Mouse (Mus musculus): ENCODE data around the gene Bex1. TPM values are rescaled to one million over a fixed set of nuclear protein-coding genes. Genes with fewer than 3 reads are reported as not detected.
"Not testable (repeated sequence)": the region's sequence is repeated elsewhere in the genome, so short reads cannot be mapped to it uniquely, and the experiment has no call there.

The Bex1 gene
- not detected for polyA plus RNA-seq (2012; fragmentation: generic; extraction: Trizol)
- long read RNA-seq, experiment 1: 0 reads
- long read RNA-seq, experiment 2: 0 reads

GRCm38 (mm10) chrX:136214729-136215677, at the start of gene Bex1, which contains the start of gene Tceal7:
Gene Bex1, minus strand, starts transcription at chrX:136215513.
Gene Tceal7, plus strand, starts transcription at chrX:136214779.
- not testable (repeated sequence) for H3K79me2 ChIP-seq (ENCODE audit: control insufficient read depth, insufficient read depth); H3K4me3 ChIP-seq (ENCODE audit: insufficient read depth, poor library complexity, severe bottlenecking); H3K36me3 ChIP-seq (ENCODE audit: control insufficient read depth, insufficient read depth); H3ac ChIP-seq (ENCODE audit: control insufficient read depth, insufficient read length, low read depth); H3K27me3 ChIP-seq (ENCODE audit: control insufficient read depth, insufficient read depth, insufficient read length); H3K79me3 ChIP-seq (ENCODE audit: low read depth)

DNA sequence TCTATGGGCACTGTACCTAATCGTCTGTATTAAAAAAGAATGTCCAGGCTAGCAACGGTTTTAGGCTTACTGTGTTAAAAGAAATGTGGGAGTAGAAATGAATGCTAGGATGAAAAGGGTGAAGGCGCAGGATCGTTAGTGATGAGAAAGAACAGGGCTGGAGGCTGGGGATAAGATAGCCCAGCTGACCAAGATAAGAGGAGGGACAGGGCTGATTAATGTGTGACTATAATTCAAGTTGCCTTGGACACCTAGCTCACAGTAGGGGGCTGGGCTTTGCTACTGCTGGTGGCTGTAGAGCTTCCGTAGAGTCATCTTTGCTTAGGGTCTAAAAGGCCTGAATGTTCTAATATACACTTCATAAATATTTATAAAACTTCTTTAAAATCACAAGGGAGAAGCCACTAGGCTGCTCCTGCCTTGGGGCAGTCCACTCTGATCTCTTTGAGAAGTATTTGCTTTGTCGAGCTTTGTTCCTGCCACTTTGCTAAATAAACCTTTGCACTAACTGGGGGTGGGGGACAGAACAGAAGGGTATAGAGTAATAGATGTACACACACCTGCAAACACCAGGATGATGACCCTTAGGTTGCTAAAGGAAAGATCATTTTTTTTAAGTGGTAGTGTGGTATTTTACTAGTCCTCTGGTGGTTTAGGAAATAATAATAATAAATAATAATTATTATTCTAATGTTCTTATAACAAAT, 36.9 kb upstream of the Bex1 start:
- Histone ChIP-seq H3K4me3 (ENCODE audit: insufficient read depth, poor library complexity, severe bottlenecking) (no peak overlapping the region), H3K79me3 (ENCODE audit: low read depth) (no peaks in the 10 kb centered on the region), H3K36me3 (ENCODE audit: control insufficient read depth, insufficient read depth) (no peaks in the 10 kb centered on the region), H3K27me3 (ENCODE audit: control insufficient read depth, insufficient read depth, insufficient read length) (no peaks in the 10 kb centered on the region), H3ac (ENCODE audit: control insufficient read depth, insufficient read length, low read depth) (no peak overlapping the region), H3K79me2 (ENCODE audit: control insufficient read depth, insufficient read depth) (no peaks in the 10 kb centered on the region)
- TF ChIP-seq MYOG (IDR thresholded peaks at IDR 0.05; ENCODE audit: control insufficient read depth, extremely low read depth, insufficient read length) (no peak), CEBPB (IDR thresholded peaks at IDR 0.05; ENCODE audit: low read depth) (no peak), USF1 (IDR thresholded peaks at IDR 0.05; ENCODE audit: low read depth) (no peak), MAX (IDR thresholded peaks at IDR 0.05) (no peak), CTCF (IDR thresholded peaks at IDR 0.05; ENCODE audit: control insufficient read depth, insufficient read depth, insufficient read length) (no peak), MYOD1 (IDR thresholded peaks at IDR 0.05; ENCODE audit: control insufficient read depth, insufficient read length, low read depth) (no peak), FOSL1 (IDR thresholded peaks at IDR 0.05; ENCODE audit: insufficient read depth, low read length, poor library complexity, severe bottlenecking) (no peak)

DNA sequence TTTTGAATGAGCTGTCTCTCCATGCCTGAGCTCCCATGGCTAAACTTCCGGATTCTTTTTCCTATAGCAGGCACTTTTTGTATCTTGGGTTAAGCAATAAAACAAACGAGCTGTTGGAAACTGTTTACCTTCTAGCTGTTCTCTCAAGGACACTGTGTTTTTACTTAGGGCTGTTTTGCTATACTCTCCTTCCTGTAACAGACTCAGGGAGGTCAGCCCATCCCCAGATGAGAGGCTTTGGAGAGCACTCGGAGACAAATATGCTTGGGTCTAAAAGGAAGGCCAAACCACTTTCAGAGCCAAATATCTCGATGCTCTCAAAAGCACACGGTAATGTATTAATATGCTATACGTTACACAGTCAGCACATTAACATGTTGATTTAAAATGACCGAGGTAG, 34.4 kb upstream of the Bex1 start:
- TF ChIP-seq MYOD1 (IDR thresholded peaks at IDR 0.05; ENCODE audit: control insufficient read depth, insufficient read length, low read depth) (no peak), CTCF (IDR thresholded peaks at IDR 0.05; ENCODE audit: control insufficient read depth, insufficient read depth, insufficient read length) (no peak), CEBPB (IDR thresholded peaks at IDR 0.05; ENCODE audit: low read depth) (no peak), MYOG (IDR thresholded peaks at IDR 0.05; ENCODE audit: control insufficient read depth, extremely low read depth, insufficient read length) (no peak), MAX (IDR thresholded peaks at IDR 0.05) (no peak), USF1 (IDR thresholded peaks at IDR 0.05; ENCODE audit: low read depth) (no peak), FOSL1 (IDR thresholded peaks at IDR 0.05; ENCODE audit: insufficient read depth, low read length, poor library complexity, severe bottlenecking) (no peak)
- H3K4me3 ChIP-seq (ENCODE audit: insufficient read depth, poor library complexity, severe bottlenecking): no peak overlapping the region
- H3K27me3 ChIP-seq (ENCODE audit: control insufficient read depth, insufficient read depth, insufficient read length): no peaks in the 10 kb centered on the region
- peaks cover 9% of the 10 kb centered on the region for H3K79me2 ChIP-seq (ENCODE audit: control insufficient read depth, insufficient read depth)
- no peaks in the 10 kb centered on the region for H3K36me3 ChIP-seq (ENCODE audit: control insufficient read depth, insufficient read depth)
- peaks cover 4% of the 10 kb centered on the region for H3K79me3 ChIP-seq (ENCODE audit: low read depth)
- H3ac ChIP-seq (ENCODE audit: control insufficient read depth, insufficient read length, low read depth): no peak overlapping the region

GRCm38 (mm10) chrX:136248811-136249210, 33.5 kb upstream of the Bex1 start:
- Histone ChIP-seq H3K79me3 (ENCODE audit: low read depth) (peaks cover 4% of the 10 kb centered on the region), H3K4me3 (ENCODE audit: insufficient read depth, poor library complexity, severe bottlenecking) (no peak overlapping the region), H3K27me3 (ENCODE audit: control insufficient read depth, insufficient read depth, insufficient read length) (no peaks in the 10 kb centered on the region), H3ac (ENCODE audit: control insufficient read depth, insufficient read length, low read depth) (no peak overlapping the region), H3K36me3 (ENCODE audit: control insufficient read depth, insufficient read depth) (no peaks in the 10 kb centered on the region), H3K79me2 (ENCODE audit: control insufficient read depth, insufficient read depth) (peaks cover 9% of the 10 kb centered on the region)
- TF ChIP-seq CTCF (IDR thresholded peaks at IDR 0.05; ENCODE audit: control insufficient read depth, insufficient read depth, insufficient read length) (no peak), USF1 (IDR thresholded peaks at IDR 0.05; ENCODE audit: low read depth) (no peak), MYOD1 (IDR thresholded peaks at IDR 0.05; ENCODE audit: control insufficient read depth, insufficient read length, low read depth) (no peak), FOSL1 (IDR thresholded peaks at IDR 0.05; ENCODE audit: insufficient read depth, low read length, poor library complexity, severe bottlenecking) (no peak)

DNA sequence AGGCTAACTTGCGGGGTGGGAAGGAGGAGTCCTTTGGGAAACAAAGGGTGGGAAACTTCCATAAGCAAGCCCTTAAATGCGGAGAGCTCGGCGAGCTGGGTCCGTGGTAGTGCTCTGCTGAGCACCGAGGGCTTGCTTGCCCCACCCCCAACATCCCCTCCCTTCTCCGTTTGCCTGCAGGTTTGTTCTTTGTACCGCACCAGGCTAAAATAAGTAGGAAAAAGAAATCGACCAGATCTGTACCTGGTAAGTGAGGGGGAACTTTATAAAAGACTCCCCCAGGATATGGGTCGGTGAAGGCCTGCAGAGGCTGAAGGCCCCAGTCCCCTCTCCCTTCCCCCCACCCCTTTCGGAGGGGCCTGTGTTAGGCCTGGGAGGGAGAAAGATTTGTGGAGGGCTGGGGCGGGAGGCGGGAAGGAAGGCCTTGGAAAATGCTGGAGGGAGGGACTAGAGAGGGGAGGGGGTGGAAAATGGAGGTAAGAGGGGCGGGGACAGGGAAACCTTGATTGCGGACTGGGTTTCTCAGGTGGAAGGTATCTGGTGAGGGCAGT, 30.3 kb upstream of the Bex1 start:
- Histone ChIP-seq H3ac (ENCODE audit: control insufficient read depth, insufficient read length, low read depth) (peak overlapping the region; percentile 48), H3K79me3 (ENCODE audit: low read depth) (peaks cover 4% of the 10 kb centered on the region), H3K79me2 (ENCODE audit: control insufficient read depth, insufficient read depth) (peaks cover 9% of the 10 kb centered on the region), H3K4me3 (ENCODE audit: insufficient read depth, poor library complexity, severe bottlenecking) (peak overlapping the region; percentile 52), H3K36me3 (ENCODE audit: control insufficient read depth, insufficient read depth) (no peaks in the 10 kb centered on the region), H3K27me3 (ENCODE audit: control insufficient read depth, insufficient read depth, insufficient read length) (no peaks in the 10 kb centered on the region)
- TF ChIP-seq FOSL1 (IDR thresholded peaks at IDR 0.05; ENCODE audit: insufficient read depth, low read length, poor library complexity, severe bottlenecking) (no peak), MAX (IDR thresholded peaks at IDR 0.05) (no peak), CEBPB (IDR thresholded peaks at IDR 0.05; ENCODE audit: low read depth) (no peak), MYOD1 (IDR thresholded peaks at IDR 0.05; ENCODE audit: control insufficient read depth, insufficient read length, low read depth) (no peak), CTCF (IDR thresholded peaks at IDR 0.05; ENCODE audit: control insufficient read depth, insufficient read depth, insufficient read length) (no peak), MYOG (IDR thresholded peaks at IDR 0.05; ENCODE audit: control insufficient read depth, extremely low read depth, insufficient read length) (no peak), USF1 (IDR thresholded peaks at IDR 0.05; ENCODE audit: low read depth) (no peak)

Data from C2C12 (cell line).